Mouse (Mus musculus): Measurements from ENCODE around the gene Fchsd2.

- TF ChIP-seq CTCF (IDR thresholded peaks at IDR 0.05; ENCODE audit: extremely low read depth, insufficient read depth, low read length) (no peak), POLR2A (IDR thresholded peaks at IDR 0.05; ENCODE audit: extremely low read depth, insufficient read depth, low read length) (no peak)
Measured at GRCm38 (mm10) chr7:101101156-101101691, 8.6 kb downstream of the Fchsd2 start.
